Mouse (Mus musculus) embryonic fibroblast, embryonic 13.5 days (primary cell): ENCODE results near the gene Mgat4a.
A peak's percentile ranks its signal among the peaks of the same experiment; 100 is the strongest.

Experiments used
- CTCF ChIP-seq: IDR thresholded peaks from 2 replicates; pipeline ENCODE4 v1.5.1; 2011; ENCODE audit warnings: mild to moderate bottlenecking, control low read depth, low read length, moderate library complexity, borderline replicate concordance; ENCODE audit not compliant: insufficient read depth
- POLR2A ChIP-seq: IDR thresholded peaks from 2 replicates; pipeline ENCODE4 v1.6.1; 2011; ENCODE audit warnings: low read depth, mild to moderate bottlenecking, control low read depth, low read length, moderate library complexity

DNA sequence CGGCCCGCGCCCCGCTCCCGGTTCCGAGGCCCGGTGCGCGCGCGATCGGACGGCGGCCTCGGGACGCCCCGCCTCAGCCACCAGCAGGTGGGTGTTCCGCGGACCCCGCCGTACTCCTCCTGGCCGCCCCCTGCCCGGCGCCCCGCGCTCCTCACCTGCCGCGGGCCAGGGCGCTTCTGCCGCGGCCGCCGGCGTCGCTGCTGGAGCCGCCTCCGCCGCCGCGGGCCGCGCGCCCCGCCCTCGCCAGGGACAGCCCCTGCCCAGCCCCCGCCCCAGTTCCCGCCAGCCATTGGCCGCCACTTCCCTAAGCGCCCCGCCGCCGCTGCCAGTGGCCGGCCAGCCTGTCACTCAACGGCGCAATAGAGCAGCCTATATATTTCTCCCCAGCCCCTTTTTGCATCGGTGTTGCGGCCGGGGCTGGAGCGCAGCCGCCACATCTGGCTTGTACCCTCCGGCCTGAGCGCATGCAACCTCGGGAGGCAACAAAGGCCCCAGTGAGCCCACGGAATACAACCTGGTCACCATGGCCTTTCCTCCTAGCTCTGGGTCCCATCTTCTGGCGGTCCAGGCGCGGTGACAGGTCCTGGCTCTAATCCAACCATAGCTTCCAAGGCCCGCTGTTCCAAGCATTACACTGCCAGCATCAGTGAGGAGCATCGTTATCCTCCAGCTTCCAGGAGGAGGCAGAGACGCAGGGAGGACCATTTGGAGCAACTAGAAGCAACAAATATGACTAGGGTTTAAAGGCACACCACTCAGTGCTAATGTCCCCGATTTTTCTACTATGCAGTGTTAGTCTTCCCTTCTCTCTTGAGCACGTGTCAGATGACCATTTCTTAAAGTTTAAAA, at the start of gene Mgat4a:
- TF ChIP-seq CTCF (no peak), POLR2A (peak; percentile 68)
